9 mouse cellular contexts compared by ENCODE assay signal in the genomic region with DNA sequence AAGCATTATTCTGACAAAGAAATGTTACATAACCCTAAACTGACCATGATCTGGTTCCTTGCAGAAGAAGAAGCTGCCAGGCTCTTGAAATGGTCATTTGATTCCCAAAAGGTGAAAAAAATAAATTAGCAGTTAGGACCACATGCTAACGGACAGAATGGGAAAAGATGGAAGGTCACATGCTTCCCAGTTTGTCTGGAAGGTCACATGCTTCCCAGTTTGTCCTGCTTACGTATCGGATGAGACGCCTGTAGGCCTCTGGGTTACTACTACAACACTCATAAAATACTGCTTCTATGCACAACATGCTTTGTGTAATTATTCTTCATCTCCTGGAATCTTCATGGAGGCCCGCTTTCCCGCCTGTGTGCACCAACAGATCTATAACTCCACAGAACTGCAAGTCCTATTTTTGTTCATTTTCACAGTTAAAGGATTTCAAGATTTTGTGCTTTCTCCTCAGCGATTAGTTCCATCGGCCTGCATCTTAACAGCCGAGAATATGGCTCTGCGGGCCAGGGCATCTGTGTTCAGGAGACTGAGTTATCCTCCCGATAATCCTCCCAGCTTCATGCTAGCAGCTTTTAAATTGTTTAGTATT. TPM values are rescaled to one million over a fixed set of nuclear protein-coding genes. Genes with fewer than 3 reads are reported as not detected.
DNase-seq lines count a peak whose midpoint lies in the region; ATAC-seq and TF ChIP-seq lines count a peak whose summit lies in the region.
"Had no signal": no experiment of that assay in that cellular context is flagged by ENCODE, and none has a peak within 500 bp of the region (broad histone marks: within the 10 kb centered on the region; RNA-seq: fewer than 3 reads in every experiment).

No protein-coding gene starts in this region.

- DNase-seq in adrenal gland, adult 2 months, result peak; percentile 33
- DNase-seq in adrenal gland, adult 18-20 months (ENCODE audit: low spot score in 2 of 2), result no peak
- DNase-seq in testis, postnatal 14 days (ENCODE audit: low spot score), result no peak
- DNase-seq in heart, postnatal 14 days, result peak; percentile 8 to 26
- no peak for DNase-seq in T-cell, adult 2 months (ENCODE audit: low spot score)

- peak overlapping the region; percentile 80 for H3K9ac ChIP-seq in liver, embryonic 12.5 days
- H3K9ac ChIP-seq in stomach, embryonic 16.5 days (ENCODE audit: low read length), result peak overlapping the region; percentile 83

- peaks cover 8% of the 10 kb centered on the region for H3K4me1 ChIP-seq in testis, adult 2 months (ENCODE audit: control insufficient read depth, insufficient read depth, low read length)
- H3K4me1 ChIP-seq in liver, embryonic 12.5 days, result peaks cover 64% of the 10 kb centered on the region
- H3K4me1 ChIP-seq in stomach, embryonic 16.5 days (ENCODE audit: control insufficient read depth, insufficient read depth, low read length), result peaks cover 27% of the 10 kb centered on the region

- intact Hi-C loops in heart, postnatal 14 days (cut with DNase I), result loop anchor here (5.0 kb wide), 1 partner anchor 78 kb away; no protein-coding TSS in a partner anchor

- H3K27me3 ChIP-seq in testis, adult 2 months (ENCODE audit: control insufficient read depth, insufficient read depth, low read length), result no peaks in the 10 kb centered on the region
- no peaks in the 10 kb centered on the region for H3K27me3 ChIP-seq in liver, embryonic 12.5 days (replicated peaks)
- no peaks in the 10 kb centered on the region for H3K27me3 ChIP-seq in stomach, embryonic 16.5 days (ENCODE audit: control insufficient read depth, insufficient read depth, low read length)

- 32% methylated on average over 11 of the region's 11 CpGs for WGBS in liver, embryonic 12.5 days (ENCODE audit: insufficient replicate concordance)
- 33% methylated on average over 11 of the region's 11 CpGs for WGBS in stomach, embryonic 16.5 days

- H3K27ac ChIP-seq in testis, adult 2 months (ENCODE audit: control insufficient read depth, insufficient read depth, low read depth, low read length), result peak overlapping the region; percentile 95
- H3K27ac ChIP-seq in liver, embryonic 12.5 days, result peak overlapping the region; percentile 99
- H3K27ac ChIP-seq in stomach, embryonic 16.5 days (ENCODE audit: low read length), result peak overlapping the region; percentile 100

- no peaks in the 10 kb centered on the region for H3K9me3 ChIP-seq in liver, embryonic 12.5 days (replicated peaks)
- no peaks in the 10 kb centered on the region for H3K9me3 ChIP-seq in stomach, embryonic 16.5 days (replicated peaks; ENCODE audit: control insufficient read depth, low read length)

- no peaks in the 10 kb centered on the region for H3K36me3 ChIP-seq in testis, adult 2 months (ENCODE audit: control insufficient read depth, insufficient read depth, low read length)
- H3K36me3 ChIP-seq in liver, embryonic 12.5 days, result peaks cover 18% of the 10 kb centered on the region
- H3K36me3 ChIP-seq in stomach, embryonic 16.5 days (ENCODE audit: control insufficient read depth, insufficient read depth, low read length), result no peaks in the 10 kb centered on the region

- no peak for TF ChIP-seq CTCF in testis, adult 2 months (IDR thresholded peaks at IDR 0.05; ENCODE audit: control insufficient read depth, insufficient read depth, insufficient replicate concordance, low read depth, low read length)

- ATAC-seq in liver, embryonic 12.5 days, result no peak
- ATAC-seq in stomach, embryonic 16.5 days (ENCODE audit: insufficient read depth, low FRiP score), result no peak

- peak overlapping the region; percentile 94 for H3K4me3 ChIP-seq in testis, adult 2 months (ENCODE audit: control insufficient read depth, low read depth, low read length)
- peak overlapping the region; percentile 55 for H3K4me3 ChIP-seq in liver, embryonic 12.5 days
- peak overlapping the region; percentile 49 for H3K4me3 ChIP-seq in stomach, embryonic 16.5 days (replicated peaks; ENCODE audit: low read length)

- H3K4me2 ChIP-seq in liver, embryonic 12.5 days, result peak overlapping the region; percentile 84
- H3K4me2 ChIP-seq in stomach, embryonic 16.5 days (ENCODE audit: low read depth, low read length), result peak overlapping the region; percentile 76

- TF ChIP-seq POLR2A in testis, adult 2 months (IDR thresholded peaks at IDR 0.05; ENCODE audit: control insufficient read depth, low read depth, low read length), result no peak

RNA-seq across cellular contexts. Expression of gene Sde2, which starts 1.1 kb away (rescaled TPM):
- total RNA-seq in adrenal gland, adult 2 months (2021), result 10 to 100 TPM; 19.6 to 21.3 TPM
- 3.2 and 4.7 TPM in 2 replicates for polyA plus RNA-seq in adrenal gland, adult 2 months (2012; rRNA removed)
- total RNA-seq in adrenal gland, adult 18-20 months (2021), result 10 to 100 TPM; 21.5 to 22.9 TPM
- 9.1 and 11.1 TPM in 2 replicates for polyA plus RNA-seq in testis, adult 2 months (2012; rRNA removed)
- total RNA-seq in heart, postnatal 14 days (2021), result 10 to 100 TPM; 12.4 to 14.9 TPM
- 39.2 and 39.4 TPM in 2 replicates for polyA plus RNA-seq in liver, embryonic 12.5 days (2016; fragmentation: Nextera tagmentation; extraction: Ambion mirVana)
- polyA plus RNA-seq in stomach, embryonic 16.5 days (2015; fragmentation: Nextera tagmentation; extraction: Ambion mirVana), result 34.9 and 36.5 TPM in 2 replicates

RNA-seq across cellular contexts. Expression of gene H3f3a, which starts 36.1 kb away (rescaled TPM):
- total RNA-seq in adrenal gland, adult 2 months (2021), result 100 to 1,000 TPM; 639 to 657 TPM
- 103 and 113 TPM in 2 replicates for polyA plus RNA-seq in adrenal gland, adult 2 months (2012; rRNA removed)
- total RNA-seq in adrenal gland, adult 18-20 months (2021), result 100 to 1,000 TPM; 557 to 688 TPM
- polyA plus RNA-seq in testis, adult 2 months (2012; rRNA removed), result 538 and 540 TPM in 2 replicates
- 100 to 1,000 TPM; 659 to 710 TPM for total RNA-seq in heart, postnatal 14 days (2021)
- 1,997 and 2,057 TPM in 2 replicates for polyA plus RNA-seq in liver, embryonic 12.5 days (2016; fragmentation: Nextera tagmentation; extraction: Ambion mirVana)
- 1,948 and 2,131 TPM in 2 replicates for polyA plus RNA-seq in stomach, embryonic 16.5 days (2015; fragmentation: Nextera tagmentation; extraction: Ambion mirVana)

RNA-seq across cellular contexts. Expression of gene Lefty2, which starts 43.1 kb away (rescaled TPM):
- total RNA-seq in adrenal gland, adult 2 months (2021), result under 1 TPM; 0.58 to 0.76 TPM
- 0.19 and 0.83 TPM in 2 replicates for polyA plus RNA-seq in adrenal gland, adult 2 months (2012; rRNA removed)
- total RNA-seq in adrenal gland, adult 18-20 months (2021), result under 1 TPM; 0.32 to 0.73 TPM
- polyA plus RNA-seq in testis, adult 2 months (2012; rRNA removed), result 0.17 and 0.18 TPM in 2 replicates
- under 1 TPM in 1 of 2 experiments, not detected in 1; 0.07 TPM for total RNA-seq in heart, postnatal 14 days (2021)
- not detected in 2 replicates for polyA plus RNA-seq in liver, embryonic 12.5 days (2016; fragmentation: Nextera tagmentation; extraction: Ambion mirVana)
- 0.35 TPM in 1 of 2 replicates, not detected in the other for polyA plus RNA-seq in stomach, embryonic 16.5 days (2015; fragmentation: Nextera tagmentation; extraction: Ambion mirVana)
- total RNA-seq: heart, postnatal 36 days had no signal

RNA-seq across cellular contexts. Expression of gene Pycr2, which starts 54.3 kb away (rescaled TPM):
- total RNA-seq in adrenal gland, adult 2 months (2021), result 10 to 100 TPM; 24.1 to 46.1 TPM
- polyA plus RNA-seq in adrenal gland, adult 2 months (2012; rRNA removed), result 80.7 and 88.7 TPM in 2 replicates
- total RNA-seq in adrenal gland, adult 18-20 months (2021), result 10 to 100 TPM; 30.3 to 34.3 TPM
- polyA plus RNA-seq in testis, adult 2 months (2012; rRNA removed), result 8.6 and 9.7 TPM in 2 replicates
- total RNA-seq in heart, postnatal 14 days (2021), result 10 to 100 TPM; 14.8 to 15.1 TPM
- 146 and 150 TPM in 2 replicates for polyA plus RNA-seq in liver, embryonic 12.5 days (2016; fragmentation: Nextera tagmentation; extraction: Ambion mirVana)
- polyA plus RNA-seq in stomach, embryonic 16.5 days (2015; fragmentation: Nextera tagmentation; extraction: Ambion mirVana), result 99.6 and 105 TPM in 2 replicates

Comparison
In these comparisons a context has a peak if more than half of its experiments do, and no peak if none do; other contexts are left out.
1. DNase-seq: peak in adrenal gland, adult 2 months (single experiment) and heart, postnatal 14 days (2 of 2); none in adrenal gland, adult 18-20 months (0 of 2), testis, postnatal 14 days (single experiment) and T-cell, adult 2 months (single experiment).
2. Peak in every context shown above with its lines, with median percentiles within 50 percentile points of each other: H3K27ac ChIP-seq and H3K4me3 ChIP-seq.